Mouse (Mus musculus): Measurements from ENCODE around the gene Zg16. TPM values are rescaled to one million over a fixed set of nuclear protein-coding genes. Genes with fewer than 3 reads are reported as not detected.

Gene Zg16
- polyA plus RNA-seq, 1 experiment from 2014 or later = not detected

GRCm38 (mm10) chr7:127082995-127083394, 4.1 kb downstream of the Zg16 start:
- ATAC-seq (ENCODE audit: low FRiP score, low read depth) = no peak
- Histone ChIP-seq H3K4me1 (replicated peaks) (no peaks in the 10 kb centered on the region), H3K36me3 (no peaks in the 10 kb centered on the region), H3K4me3 (no peak overlapping the region), H3K4me2 (no peak overlapping the region), H3K9me3 (no peaks in the 10 kb centered on the region), H3K27me3 (no peaks in the 10 kb centered on the region), H3K9ac (no peak overlapping the region), H3K27ac (replicated peaks) (no peak overlapping the region)
- WGBS = 67% methylated on average over 2 of the region's 2 CpGs

GRCm38 (mm10) chr7:127082271-127082670, 4.9 kb downstream of the Zg16 start:
- no peaks in the 10 kb centered on the region for H3K36me3 ChIP-seq
- H3K4me1 ChIP-seq (replicated peaks) = no peaks in the 10 kb centered on the region
- no peaks in the 10 kb centered on the region for H3K27me3 ChIP-seq
- no peak overlapping the region for H3K4me2 ChIP-seq
- ATAC-seq (ENCODE audit: low FRiP score, low read depth) = no peak
- H3K27ac ChIP-seq (replicated peaks) = no peak overlapping the region
- H3K9me3 ChIP-seq = no peaks in the 10 kb centered on the region
- WGBS = 83% methylated on average over 8 of the region's 8 CpGs
- H3K9ac ChIP-seq = no peak overlapping the region
- H3K4me3 ChIP-seq = no peak overlapping the region

GRCm38 (mm10) chr7:127080045-127080444, 7.1 kb downstream of the Zg16 start:
- no peaks in the 10 kb centered on the region for H3K4me1 ChIP-seq (replicated peaks)

GRCm38 (mm10) chr7:127077692-127078091, 9.4 kb downstream of the Zg16 start:
- no peak for ATAC-seq (ENCODE audit: low FRiP score, low read depth)
- no peak overlapping the region for H3K27ac ChIP-seq (replicated peaks)
- WGBS = 85% methylated on average over 3 of the region's 3 CpGs

More at GRCm38 (mm10) chr7:127080045-127080444, 7.1 kb downstream of the Zg16 start:
- Histone ChIP-seq H3K4me3 (no peak overlapping the region), H3K4me2 (no peak overlapping the region), H3K9me3 (no peaks in the 10 kb centered on the region), H3K27ac (replicated peaks) (no peak overlapping the region), H3K27me3 (no peaks in the 10 kb centered on the region), H3K9ac (no peak overlapping the region), H3K36me3 (no peaks in the 10 kb centered on the region)
- no peak for ATAC-seq (ENCODE audit: low FRiP score, low read depth)
- WGBS = 62% methylated on average over 3 of the region's 3 CpGs

GRCm38 (mm10) chr7:127076188-127076587, 10.9 kb downstream of the Zg16 start:
- Histone ChIP-seq H3K4me3 (no peak overlapping the region), H3K27me3 (no peaks in the 10 kb centered on the region), H3K4me2 (no peak overlapping the region), H3K27ac (replicated peaks) (no peak overlapping the region), H3K9ac (no peak overlapping the region), H3K9me3 (no peaks in the 10 kb centered on the region), H3K4me1 (replicated peaks) (no peaks in the 10 kb centered on the region), H3K36me3 (no peaks in the 10 kb centered on the region)
- 92% methylated on average over 5 of the region's 5 CpGs for WGBS
- no peak for ATAC-seq (ENCODE audit: low FRiP score, low read depth)

More at GRCm38 (mm10) chr7:127077692-127078091, 9.4 kb downstream of the Zg16 start:
- Histone ChIP-seq H3K9ac (no peak overlapping the region), H3K4me1 (replicated peaks) (no peaks in the 10 kb centered on the region), H3K27me3 (no peaks in the 10 kb centered on the region), H3K4me2 (no peak overlapping the region), H3K4me3 (no peak overlapping the region), H3K36me3 (no peaks in the 10 kb centered on the region), H3K9me3 (no peaks in the 10 kb centered on the region)

GRCm38 (mm10) chr7:127073221-127073620, 13.9 kb downstream of the Zg16 start:
- Histone ChIP-seq H3K4me3 (no peak overlapping the region), H3K9ac (no peak overlapping the region), H3K4me1 (replicated peaks) (no peaks in the 10 kb centered on the region), H3K9me3 (no peaks in the 10 kb centered on the region), H3K4me2 (no peak overlapping the region), H3K36me3 (no peaks in the 10 kb centered on the region), H3K27me3 (no peaks in the 10 kb centered on the region), H3K27ac (replicated peaks) (no peak overlapping the region)
- no peak for ATAC-seq (ENCODE audit: low FRiP score, low read depth)
- 86% methylated on average over 4 of the region's 4 CpGs for WGBS

GRCm38 (mm10) chr7:127070871-127071413, 16.2 kb downstream of the Zg16 start:
- H3K36me3 ChIP-seq = no peaks in the 10 kb centered on the region
- no peak overlapping the region for H3K9ac ChIP-seq
- H3K27me3 ChIP-seq = no peaks in the 10 kb centered on the region
- H3K4me3 ChIP-seq = no peak overlapping the region
- H3K27ac ChIP-seq (replicated peaks) = no peak overlapping the region
- WGBS = 77% methylated on average over 4 of the region's 4 CpGs
- H3K4me2 ChIP-seq = no peak overlapping the region
- H3K4me1 ChIP-seq (replicated peaks) = no peaks in the 10 kb centered on the region
- H3K9me3 ChIP-seq = no peaks in the 10 kb centered on the region
- no peak for ATAC-seq (ENCODE audit: low FRiP score, low read depth)

GRCm38 (mm10) chr7:127066317-127066716, 20.8 kb downstream of the Zg16 start:
- H3K4me2 ChIP-seq = no peak overlapping the region
- no peak overlapping the region for H3K27ac ChIP-seq (replicated peaks)
- ATAC-seq (ENCODE audit: low FRiP score, low read depth) = no peak
- H3K9me3 ChIP-seq = no peaks in the 10 kb centered on the region
- WGBS = 80% methylated on average over 4 of the region's 4 CpGs
- no peaks in the 10 kb centered on the region for H3K36me3 ChIP-seq
- no peaks in the 10 kb centered on the region for H3K27me3 ChIP-seq
- no peaks in the 10 kb centered on the region for H3K4me1 ChIP-seq (replicated peaks)
- H3K4me3 ChIP-seq = no peak overlapping the region
- no peak overlapping the region for H3K9ac ChIP-seq

GRCm38 (mm10) chr7:127065538-127065937, 21.6 kb downstream of the Zg16 start:
- Histone ChIP-seq H3K9me3 (no peaks in the 10 kb centered on the region), H3K9ac (no peak overlapping the region), H3K27me3 (no peaks in the 10 kb centered on the region), H3K4me1 (replicated peaks) (no peaks in the 10 kb centered on the region), H3K4me3 (no peak overlapping the region), H3K4me2 (no peak overlapping the region), H3K36me3 (no peaks in the 10 kb centered on the region), H3K27ac (replicated peaks) (no peak overlapping the region)
- ATAC-seq (ENCODE audit: low FRiP score, low read depth) = no peak
- WGBS = 87% methylated on average over 6 of the region's 6 CpGs

GRCm38 (mm10) chr7:127055026-127055585, 32.0 kb downstream of the Zg16 start:
- 66% methylated on average over 5 of the region's 5 CpGs for WGBS
- ATAC-seq (ENCODE audit: low FRiP score, low read depth) = no peak
- no peak overlapping the region for H3K27ac ChIP-seq (replicated peaks)
- no peak overlapping the region for H3K4me2 ChIP-seq
- H3K36me3 ChIP-seq = no peaks in the 10 kb centered on the region
- no peaks in the 10 kb centered on the region for H3K9me3 ChIP-seq
- no peaks in the 10 kb centered on the region for H3K27me3 ChIP-seq
- no peak overlapping the region for H3K9ac ChIP-seq
- no peaks in the 10 kb centered on the region for H3K4me1 ChIP-seq (replicated peaks)
- no peak overlapping the region for H3K4me3 ChIP-seq

GRCm38 (mm10) chr7:127041851-127042672, 45.1 kb downstream of the Zg16 start, which contains the start of gene Kif22:
Gene Kif22 (minus strand): TSS chr7:127042471.
- WGBS = under 1% methylated on average over 53 of the region's 53 CpGs
- Histone ChIP-seq H3K9ac (peak within 1 kb of the TSS; percentile 61), H3K36me3 (no peaks in the 10 kb centered on the region), H3K4me2 (peak within 1 kb of the TSS; percentile 97), H3K4me1 (replicated peaks) (peaks cover 8% of the 10 kb centered on the region), H3K27me3 (no peaks in the 10 kb centered on the region), H3K27ac (replicated peaks) (peak within 1 kb of the TSS; percentile 69), H3K4me3 (peak within 1 kb of the TSS; percentile 60), H3K9me3 (no peaks in the 10 kb centered on the region)
- ATAC-seq (ENCODE audit: low FRiP score, low read depth) = peak; percentile 90

- no peak overlapping the region for H3K27ac ChIP-seq (replicated peaks)
- H3K4me1 ChIP-seq (replicated peaks) = peaks cover 12% of the 10 kb centered on the region
- no peak overlapping the region for H3K4me3 ChIP-seq
- no peaks in the 10 kb centered on the region for H3K9me3 ChIP-seq
- H3K4me2 ChIP-seq = no peak overlapping the region
- H3K36me3 ChIP-seq = no peaks in the 10 kb centered on the region
- H3K9ac ChIP-seq = no peak overlapping the region
- no peaks in the 10 kb centered on the region for H3K27me3 ChIP-seq
- WGBS = 93% methylated on average over 1 of the region's 1 CpGs
- no peak for ATAC-seq (ENCODE audit: low FRiP score, low read depth)
These were observed 55.9 kb downstream of the Zg16 start for GRCm38 (mm10) chr7:127031244-127031643.
